Mouse (Mus musculus) left cerebral cortex, postnatal 36 days (tissue): ENCODE results near the gene Rgl1. TPM values are rescaled to one million over a fixed set of nuclear protein-coding genes. Genes with fewer than 3 reads are reported as not detected.

Source experiments
- DNase-seq, 2 experiments: peaks; one replicate each; pipeline ENCODE4 v3.0.0; 2021 to 2022; ENCODE audit warnings: low spot score in 2 of 2, mixed read lengths in 1 of 2
- intact Hi-C: fragments of 180-260 bp; cut with DNase I; formaldehyde crosslinking; loops from one replicate; pipeline ENCODE4 v1.15.1; 2025
- total RNA-seq, 2 experiments: library from RNA; stranded (reverse); gene quantifications; 2 replicates each; pipeline ENCODE4 v1.2.3; 2021

Rgl1 gene
- total RNA-seq, 2 experiments from 2014 or later: 112 to 120 TPM

DNA sequence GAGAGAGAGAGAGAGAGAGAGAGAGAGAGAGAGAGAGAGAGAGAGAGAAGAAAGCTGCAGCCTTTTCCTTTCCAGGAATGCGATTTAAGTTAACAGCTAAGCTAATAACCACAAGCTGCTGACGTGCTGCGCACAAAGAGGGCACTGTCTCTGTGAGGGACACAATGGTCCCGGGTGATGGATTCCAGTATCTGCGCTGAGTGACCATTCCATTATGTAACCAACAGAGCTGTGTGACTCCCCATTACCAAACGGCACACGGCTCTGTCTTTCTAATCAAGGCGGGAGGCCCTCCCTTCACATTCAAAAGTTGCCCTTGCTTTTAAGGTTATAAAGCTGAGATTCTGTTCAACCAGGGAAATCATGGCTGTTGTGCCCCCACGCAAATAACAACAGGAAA lies 162.5 kb downstream of the Rgl1 start:
- no peak for DNase-seq
- intact Hi-C loops: no loop called here

DNA sequence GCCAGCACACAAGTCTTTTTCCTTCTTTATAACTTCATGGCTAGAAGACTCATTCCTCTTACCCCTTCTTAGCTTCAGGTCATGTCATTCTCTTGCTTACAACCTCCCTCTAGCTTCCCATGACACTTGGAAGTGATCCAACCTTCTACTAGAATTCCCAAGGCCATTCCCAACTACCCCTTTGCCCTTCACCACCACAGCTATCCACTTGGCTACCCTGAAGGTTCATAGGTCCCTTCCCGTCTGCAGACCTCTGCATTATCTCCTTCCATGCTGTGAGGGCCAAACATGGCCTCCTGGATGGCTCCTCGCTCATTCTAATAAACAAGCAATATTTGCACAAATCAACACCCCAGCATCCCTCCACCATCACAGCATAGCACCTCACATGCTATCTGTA lies 165.7 kb downstream of the Rgl1 start:
- intact Hi-C loops: no loop called here
- no peak for DNase-seq

DNA sequence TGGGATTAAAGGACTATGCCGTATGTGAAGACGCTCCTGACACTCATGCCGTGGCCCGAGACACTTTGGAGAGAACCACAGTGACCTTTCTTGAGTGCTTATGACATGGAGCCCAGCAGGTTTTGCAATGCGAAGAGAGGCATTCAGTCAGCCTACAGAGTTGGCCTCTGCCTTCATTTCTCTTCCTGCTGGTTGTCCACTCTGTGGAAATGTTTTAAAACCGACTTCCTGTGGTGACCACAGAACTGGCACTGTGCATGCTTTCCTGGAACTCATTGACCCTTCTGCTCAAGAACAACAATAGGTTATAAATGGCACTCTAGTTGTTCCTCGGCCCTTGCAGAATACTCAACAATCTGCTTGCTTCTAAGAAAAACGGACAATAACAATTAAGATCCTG lies 166.8 kb downstream of the Rgl1 start:
- intact Hi-C loops: no loop called here
- no peak for DNase-seq

DNA sequence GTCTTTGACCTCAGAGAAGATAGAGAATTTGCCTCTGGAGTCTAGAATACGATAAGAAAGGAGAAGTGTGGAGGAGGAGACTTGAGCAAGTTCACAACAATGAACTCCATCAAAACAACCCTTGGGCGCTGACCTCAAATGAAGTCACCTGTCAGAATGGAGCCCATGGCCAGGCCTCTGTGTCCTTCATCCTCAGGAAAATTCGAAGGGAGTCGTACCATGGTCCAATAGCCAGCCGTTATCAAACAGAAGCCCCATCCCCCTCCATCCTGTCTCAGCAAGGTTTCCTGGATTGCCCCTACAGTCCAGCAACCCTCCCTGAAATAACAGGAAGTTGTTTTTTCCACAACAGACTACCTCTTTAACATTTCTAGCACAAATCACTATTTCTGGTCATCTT lies 171.5 kb downstream of the Rgl1 start:
- DNase-seq: no peak
- intact Hi-C loops: no loop called here

DNA sequence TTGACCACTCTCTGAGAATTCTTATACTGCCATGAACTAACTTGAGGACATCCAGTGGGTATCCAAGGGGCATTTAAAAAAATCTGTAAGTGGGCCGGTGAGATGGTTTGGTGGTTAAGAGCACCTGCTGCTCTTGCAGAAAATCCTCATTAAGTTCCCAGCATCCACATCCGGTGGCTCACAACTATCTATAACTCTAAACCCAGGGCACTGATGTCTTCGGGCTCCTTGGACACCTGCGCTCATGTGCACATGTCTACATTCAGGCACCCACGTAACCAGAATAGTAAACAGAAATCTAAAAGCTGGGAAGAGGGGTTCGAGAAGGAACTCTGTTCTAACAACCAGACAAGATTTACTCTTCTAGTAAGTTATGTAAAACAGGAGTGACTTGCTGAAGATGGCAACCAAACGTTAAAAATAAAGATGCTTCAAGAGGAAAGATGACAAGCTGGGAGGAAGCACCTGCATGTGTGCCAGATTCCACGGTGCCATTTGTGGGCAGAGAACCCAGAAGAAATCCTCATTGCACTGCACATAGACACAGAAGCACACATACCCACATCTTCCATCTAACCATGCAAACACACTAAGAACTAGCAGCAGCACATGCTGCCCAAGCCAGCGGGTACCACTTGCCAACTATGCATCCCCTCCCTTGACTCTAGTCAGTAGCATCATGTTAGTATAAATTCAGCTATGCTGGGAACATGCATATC lies 172.2 kb downstream of the Rgl1 start:
- intact Hi-C loops: no loop called here
- peak in 1 of 2 experiments; percentile 46 for DNase-seq

DNA sequence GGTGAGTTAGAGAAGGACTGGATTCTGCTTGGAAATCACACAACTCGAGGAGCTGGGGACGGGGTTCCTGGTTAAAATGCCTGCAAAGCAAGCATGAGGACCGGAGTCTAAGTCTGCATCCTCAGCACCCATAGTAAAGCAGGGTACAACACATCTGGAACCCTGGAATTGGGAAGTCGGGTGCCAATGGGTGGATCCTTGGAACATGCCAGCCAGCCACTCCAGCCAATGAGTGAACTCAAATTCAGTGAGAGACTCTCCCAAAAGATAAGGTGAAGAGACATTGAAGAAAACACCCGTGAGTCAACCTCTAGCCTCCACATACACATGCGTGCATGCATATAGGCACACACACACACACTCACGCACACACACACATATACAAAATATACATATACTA lies 172.8 kb downstream of the Rgl1 start:
- intact Hi-C loops: no loop called here
- no peak for DNase-seq

DNA sequence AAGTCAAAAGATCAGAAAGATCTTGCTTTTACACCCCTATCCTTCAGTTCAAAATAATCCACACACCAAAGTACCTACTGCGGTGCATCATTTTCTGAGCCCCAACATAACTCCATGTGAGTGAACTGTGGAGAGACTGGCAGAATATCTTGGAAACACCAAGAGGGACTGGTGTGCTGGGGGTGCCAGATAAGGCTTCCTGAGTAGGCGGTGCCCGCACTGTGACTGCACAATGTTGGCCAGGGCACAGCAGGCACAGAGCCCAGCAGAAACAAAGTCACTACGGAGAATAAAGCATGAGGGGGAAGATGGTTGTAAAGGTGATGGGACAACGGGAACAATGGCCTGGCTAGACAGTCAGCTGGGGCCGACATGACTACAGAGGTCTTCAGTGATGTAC lies 173.5 kb downstream of the Rgl1 start:
- DNase-seq: no peak
- intact Hi-C loops: no loop called here

DNA sequence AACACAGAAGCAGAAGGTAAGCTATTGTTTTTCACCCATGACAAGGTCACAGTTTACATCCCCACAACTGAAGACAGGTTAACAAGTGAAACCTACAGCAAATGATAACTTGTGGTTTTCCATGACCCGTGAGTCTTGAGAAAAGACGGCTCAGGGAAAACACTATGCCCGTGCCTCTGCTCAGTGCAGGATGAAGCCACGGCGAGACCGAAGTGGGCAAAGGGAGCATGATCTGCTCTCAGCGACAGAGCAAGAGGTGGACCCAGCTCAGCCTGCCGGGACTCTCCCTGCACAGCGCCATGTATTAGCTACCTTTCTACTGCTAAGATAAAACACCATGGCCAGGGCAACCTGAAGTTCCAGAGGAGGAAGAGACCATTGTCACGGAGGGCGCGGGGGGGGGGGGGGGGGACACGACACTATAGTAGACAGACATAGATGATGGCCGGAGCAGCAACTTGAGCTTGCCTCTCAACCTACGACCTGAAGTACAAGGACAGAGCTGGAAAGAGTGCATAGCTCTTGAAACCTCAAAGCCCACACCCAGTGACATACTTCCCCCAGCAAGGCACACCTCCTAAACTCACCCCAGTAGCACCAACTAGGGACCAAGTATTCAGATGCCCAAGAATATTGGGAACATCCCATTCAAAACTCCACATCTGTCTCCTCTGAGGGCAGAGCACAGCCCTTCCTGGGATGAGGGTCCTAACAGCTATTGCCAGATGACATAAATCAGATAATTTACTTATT lies 174.2 kb downstream of the Rgl1 start:
- no peak for DNase-seq

DNA sequence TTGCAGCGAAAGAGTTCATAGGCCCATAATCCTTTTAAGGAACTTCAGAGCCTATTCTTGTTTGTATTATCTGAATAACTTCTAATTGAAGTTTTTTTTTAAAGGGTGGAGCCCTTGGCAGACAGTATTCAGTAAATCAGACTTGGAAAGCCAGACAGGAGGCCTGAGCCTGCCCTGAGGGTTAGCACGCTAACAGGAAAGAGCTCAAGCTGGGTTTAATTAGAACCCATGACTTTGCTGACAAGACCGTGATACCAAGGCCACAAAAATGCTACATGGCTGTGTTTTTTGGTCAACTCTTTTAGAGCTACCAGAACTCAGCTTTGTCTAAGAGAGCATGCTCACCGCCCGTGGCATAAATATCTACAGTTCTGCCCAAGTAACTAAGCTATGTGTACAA lies 175.8 kb downstream of the Rgl1 start:
- intact Hi-C loops: no loop called here
- no peak for DNase-seq

More for the DNA sequence above, 174.2 kb downstream of the Rgl1 start:
- intact Hi-C loops: no loop called here

DNA sequence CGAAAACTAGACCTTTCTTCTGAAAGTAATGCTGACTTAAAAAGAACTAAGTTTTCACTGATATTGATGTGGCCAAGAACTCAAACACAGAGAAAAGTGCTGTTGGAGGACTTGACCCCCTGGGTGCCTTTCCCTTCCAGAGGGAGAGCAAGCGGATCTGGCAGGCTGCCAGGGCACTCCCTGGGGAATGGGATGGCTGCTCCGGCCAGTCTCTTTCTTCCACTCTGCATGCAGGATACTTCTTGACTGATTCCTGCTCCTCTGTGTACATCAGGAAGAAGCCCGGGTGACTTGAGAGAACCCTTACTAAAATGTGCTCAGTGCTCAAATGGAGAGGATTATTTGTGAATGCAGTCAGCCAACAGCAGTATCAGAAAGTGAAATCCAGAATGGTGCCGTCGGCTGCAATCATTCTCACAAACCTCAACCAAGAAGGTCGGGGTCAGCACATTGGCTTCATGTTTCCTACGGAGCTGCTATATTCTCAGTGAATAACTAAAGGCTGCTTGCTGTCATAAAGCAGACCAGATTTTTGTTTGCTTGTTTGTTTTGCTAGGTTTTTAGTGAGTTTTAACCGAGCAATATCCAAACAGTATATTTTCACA lies 176.7 kb downstream of the Rgl1 start:
- no peak for DNase-seq
- intact Hi-C loops: loop anchor here (5.0 kb wide), 1 partner anchor 33 kb away; no protein-coding TSS in a partner anchor

DNA sequence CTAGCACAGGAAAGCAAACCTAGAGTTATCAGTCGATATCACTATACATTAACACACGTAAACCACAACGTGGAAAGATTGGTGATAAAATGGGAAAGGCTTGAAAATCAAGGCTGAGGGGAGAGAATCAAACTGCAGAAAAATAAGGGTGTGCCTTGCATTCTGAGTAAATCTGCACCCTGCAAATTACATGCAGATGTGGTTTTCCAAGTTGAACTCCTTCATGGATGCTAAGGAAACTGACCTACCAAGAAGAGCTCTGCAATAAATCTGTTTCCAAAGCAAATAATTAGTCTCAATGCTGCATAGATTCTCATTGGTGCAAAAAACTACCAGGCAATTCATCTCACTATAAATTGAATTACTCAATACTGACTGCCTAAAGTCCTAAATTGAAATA lies 178.7 kb downstream of the Rgl1 start:
- intact Hi-C loops: loop anchor here (5.0 kb wide), 1 partner anchor 35 kb away; no protein-coding TSS in a partner anchor
- no peak for DNase-seq

DNA sequence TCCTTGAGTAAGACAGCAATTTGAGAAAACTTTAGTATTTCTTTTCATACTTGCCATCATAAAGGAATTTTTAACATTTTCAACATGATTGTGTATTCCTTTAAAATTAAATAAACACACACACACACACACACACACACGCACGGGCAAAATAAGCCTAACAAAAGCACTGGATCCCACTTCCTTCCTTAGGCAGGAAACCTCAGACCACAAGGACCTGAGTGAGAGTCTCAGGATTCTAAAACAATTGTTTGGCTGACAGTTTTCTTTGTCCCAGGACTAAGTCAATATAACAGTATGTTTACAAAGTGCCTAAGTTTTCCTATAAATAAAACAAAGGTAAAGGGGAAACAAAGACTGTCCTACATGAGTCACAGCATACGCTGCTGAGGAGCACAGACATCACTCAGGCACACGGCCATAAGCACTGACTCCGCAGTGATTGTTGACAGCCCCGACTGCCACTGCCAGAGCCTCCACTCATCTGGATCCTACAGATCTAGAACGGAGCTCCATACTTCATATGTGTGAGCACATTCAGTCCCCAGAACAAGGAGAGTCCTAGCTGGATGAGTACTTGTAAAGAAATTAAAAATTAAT lies 180.7 kb downstream of the Rgl1 start:
- intact Hi-C loops: loop anchor here (5.0 kb wide), 1 partner anchor 37 kb away; no protein-coding TSS in a partner anchor
- no peak for DNase-seq

DNA sequence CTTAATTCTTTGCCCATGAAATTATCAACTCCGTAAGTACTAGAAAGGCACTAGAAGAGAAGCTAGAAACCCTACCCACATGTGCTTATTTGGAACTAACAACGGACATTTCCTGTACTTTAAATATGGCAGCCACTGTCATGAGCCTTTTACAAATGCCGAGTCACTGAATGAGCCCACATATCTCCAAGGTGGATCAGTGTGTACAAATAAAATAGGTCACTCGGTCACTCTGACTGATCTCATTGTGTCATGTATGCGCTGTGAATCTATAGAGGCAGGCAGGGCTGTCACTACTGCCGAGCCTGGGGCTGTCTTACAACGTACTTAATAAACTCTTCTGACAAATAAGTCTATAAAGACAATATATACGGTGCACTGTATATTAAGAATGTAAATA lies 181.2 kb downstream of the Rgl1 start:
- DNase-seq: no peak
- intact Hi-C loops: loop anchor here (5.0 kb wide), 1 partner anchor 37 kb away; no protein-coding TSS in a partner anchor

DNA sequence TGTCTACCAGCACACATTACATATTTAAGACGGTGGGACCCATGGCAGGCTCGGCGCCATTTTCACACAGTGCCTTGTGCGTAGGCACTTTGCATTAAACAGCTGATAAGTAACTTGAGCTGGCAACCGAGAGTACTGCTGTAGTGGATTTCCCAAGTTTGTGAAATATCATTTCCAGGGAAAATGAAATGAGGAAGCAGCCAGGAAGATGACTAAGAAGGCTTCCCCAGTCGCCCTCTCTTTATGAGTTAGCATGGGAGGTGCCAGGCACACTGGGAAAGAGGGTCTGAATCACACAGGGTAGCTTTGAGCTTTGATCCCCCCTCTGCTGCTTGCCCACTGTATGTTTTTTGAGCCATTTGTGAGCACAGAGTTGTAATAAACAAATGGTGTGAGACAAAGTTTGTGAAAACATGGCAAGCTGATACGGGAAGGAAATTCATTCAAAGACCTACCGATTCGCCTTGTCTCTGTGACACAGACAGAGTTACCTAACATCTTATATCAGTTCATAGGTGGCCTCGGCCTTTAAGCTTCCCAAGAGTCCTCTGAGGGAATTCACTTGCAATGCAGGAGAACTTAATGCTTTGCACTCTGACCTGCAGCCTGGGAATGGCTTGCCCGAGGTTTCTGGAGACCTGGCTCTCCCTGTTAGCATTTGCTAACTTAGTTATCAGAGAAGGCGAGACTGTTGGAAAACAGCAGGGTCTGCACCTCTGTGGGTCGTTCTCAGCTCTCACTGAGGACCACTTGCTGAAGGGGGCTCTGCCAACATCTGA lies 184.8 kb downstream of the Rgl1 start:
- DNase-seq: no peak
- intact Hi-C loops: no loop called here

DNA sequence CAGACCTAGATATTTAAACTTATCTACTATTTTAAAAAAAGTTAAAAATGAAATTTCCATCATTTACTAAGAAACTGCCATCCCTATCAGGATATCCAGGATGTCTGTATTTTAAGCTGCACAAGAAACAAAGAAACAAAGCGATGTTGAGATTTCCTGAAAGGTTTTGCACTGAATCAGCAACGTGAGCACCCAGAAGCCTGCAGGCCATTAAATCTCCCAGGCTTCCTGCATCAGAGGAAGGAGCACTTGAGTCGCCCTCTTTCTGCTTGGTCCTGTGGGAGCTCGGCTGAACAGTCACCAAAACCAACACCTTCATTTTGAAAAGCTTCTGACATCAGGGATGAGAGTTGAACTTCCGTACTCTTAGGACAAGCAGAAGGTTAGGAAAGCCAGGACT lies 187.2 kb downstream of the Rgl1 start:
- no peak for DNase-seq

DNA sequence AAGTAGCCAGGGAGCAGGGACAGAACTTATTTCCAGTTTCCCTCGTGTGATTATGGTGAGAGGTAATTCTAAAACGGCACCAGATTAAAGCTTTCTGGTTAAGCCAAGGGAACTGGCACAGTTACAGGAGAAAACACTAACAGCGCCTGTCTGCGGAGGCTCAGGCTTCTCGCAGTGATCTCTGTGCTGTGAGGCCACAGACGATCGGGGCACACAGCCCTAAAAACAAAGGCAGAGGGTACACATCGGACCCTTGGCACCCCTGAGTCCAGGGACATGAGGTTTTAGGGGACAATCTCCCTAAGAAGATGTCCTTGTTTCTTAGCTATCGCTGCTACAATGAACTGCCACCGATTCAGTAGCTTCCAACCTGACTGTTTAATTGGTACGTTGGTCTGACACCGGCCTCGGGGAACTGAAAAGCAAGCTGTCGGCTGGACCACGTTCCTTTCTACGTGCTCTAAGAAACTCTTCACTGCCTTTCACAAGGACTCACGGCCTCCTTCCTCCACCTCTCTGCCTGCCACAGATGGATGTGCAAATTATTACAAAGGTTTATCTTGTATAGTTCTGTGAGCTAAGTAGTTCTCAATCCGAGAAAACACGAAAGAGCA lies 187.9 kb downstream of the Rgl1 start:
- no peak for DNase-seq
- intact Hi-C loops: no loop called here

More for the DNA sequence above, 187.2 kb downstream of the Rgl1 start:
- intact Hi-C loops: no loop called here

DNA sequence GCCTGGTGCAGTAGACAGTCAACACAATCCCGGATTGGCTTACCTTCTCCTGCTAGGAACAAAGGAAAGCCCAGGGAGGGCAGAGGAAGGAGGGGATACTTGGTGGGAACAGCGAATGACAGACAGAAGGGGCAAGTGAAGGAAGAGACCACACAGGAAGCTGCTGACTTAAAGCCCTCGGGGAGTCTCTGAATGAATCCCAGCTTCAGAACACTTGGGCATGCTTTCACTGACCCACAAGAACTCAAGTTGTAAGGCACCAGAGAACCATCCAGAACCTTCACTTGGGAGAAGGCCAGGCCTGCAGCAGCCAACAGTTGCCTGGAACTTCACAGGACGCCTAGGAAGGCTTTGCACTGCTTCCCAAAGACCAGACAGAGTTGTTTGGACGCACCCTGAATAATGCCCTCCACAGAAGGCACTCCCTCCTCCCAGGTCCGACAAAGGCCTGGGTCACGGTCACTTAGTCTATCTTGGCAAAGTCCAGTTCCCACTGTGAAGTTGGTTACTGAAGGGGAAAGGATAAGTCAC lies 189.5 kb downstream of the Rgl1 start:
- no peak for DNase-seq
- intact Hi-C loops: no loop called here

DNA sequence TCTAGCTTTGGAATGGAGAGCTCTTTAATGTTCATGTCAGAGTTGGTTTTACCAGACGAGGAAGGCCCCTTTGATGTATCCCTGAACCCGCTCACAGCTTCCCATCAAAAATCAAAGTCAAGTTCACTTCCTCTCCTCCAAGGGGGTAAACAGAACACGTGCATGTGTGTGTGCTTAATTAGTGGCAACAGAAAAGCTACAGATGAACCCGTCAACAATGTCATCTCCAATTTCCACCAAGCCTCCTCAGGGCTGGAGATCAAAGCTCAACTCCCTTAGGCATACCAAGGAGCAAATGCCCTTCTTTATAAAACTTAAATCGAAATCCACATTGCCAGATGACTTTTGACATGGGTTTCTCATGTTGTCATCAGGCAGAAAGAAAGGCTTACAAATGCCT lies 191.1 kb downstream of the Rgl1 start:
- intact Hi-C loops: no loop called here
- DNase-seq: no peak
